Mouse (Mus musculus) fat pad, adult 2 months (tissue): ENCODE data around the gene Vmn1r236.

Source experiments
- DNase-seq: peaks from one replicate; pipeline ENCODE4 v3.0.0-alpha.2; 2011; ENCODE audit warnings: low read depth, low spot score; ENCODE audit errors: extremely low read depth

Vmn1r236 gene

GRCm38 (mm10) chr17:21282642-21283041 is at the start of gene Vmn1r236:
Gene Vmn1r236 (plus strand): TSS chr17:21282942.
- DNase-seq: no peak

GRCm38 (mm10) chr17:21256111-21256510 is 26.6 kb upstream of the Vmn1r236 start, which contains the start of gene Vmn1r235:
Gene Vmn1r235 (plus strand): TSS chr17:21256411.
- no peak for DNase-seq

DNA sequence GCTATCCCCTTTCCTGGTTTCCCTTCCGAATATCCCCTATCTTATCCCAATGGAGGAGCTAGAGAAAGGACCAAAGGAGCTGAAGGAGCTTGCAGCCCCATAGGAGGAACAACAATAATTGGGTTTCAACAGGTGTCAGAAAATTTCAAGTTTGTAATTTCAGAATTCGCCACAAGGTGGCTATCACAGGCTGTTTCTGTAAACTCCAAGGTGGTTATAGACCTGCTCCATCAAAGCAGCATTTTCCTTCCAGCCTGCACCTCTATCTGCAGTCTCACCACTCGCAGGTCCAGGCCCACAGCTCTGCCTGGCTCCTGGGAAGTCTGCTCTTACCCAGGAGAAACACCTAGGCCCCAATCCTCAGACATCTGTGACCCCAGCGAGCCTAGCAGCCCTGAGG is 10.6 kb upstream of the Vmn1r236 start:
- DNase-seq: peak; percentile 0

GRCm38 (mm10) chr17:21284395-21284794 is 1.7 kb downstream of the Vmn1r236 start:
- no peak for DNase-seq

- no peak for DNase-seq
Observed at GRCm38 (mm10) chr17:21289695-21290094, 7.0 kb downstream of the Vmn1r236 start.

DNA sequence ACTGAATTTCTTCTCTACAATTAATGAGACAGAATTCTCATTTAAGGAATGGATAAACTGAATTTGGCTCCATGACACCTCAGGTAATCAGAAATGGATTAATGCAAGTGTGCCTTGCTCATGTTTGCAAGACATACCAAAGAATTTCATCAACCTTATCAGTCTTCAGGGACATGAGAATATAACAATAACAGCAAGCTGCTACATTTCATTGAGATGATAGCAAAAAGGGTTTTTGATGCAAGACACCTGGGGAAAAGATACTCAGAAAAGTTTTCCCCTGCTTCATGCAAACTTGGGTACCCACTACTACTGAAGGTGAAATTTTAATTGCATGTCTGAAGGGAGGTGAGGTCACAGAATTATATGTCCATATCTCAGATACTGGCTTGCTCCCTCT is 28.8 kb downstream of the Vmn1r236 start, which contains the start of gene Vmn1r237:
Gene Vmn1r237, plus strand, starts transcription at position 301 of the 400 bp plus-strand sequence.
- no peak for DNase-seq
